Mouse (Mus musculus): ENCODE data around the gene Stap2.

Gene Stap2

DNA sequence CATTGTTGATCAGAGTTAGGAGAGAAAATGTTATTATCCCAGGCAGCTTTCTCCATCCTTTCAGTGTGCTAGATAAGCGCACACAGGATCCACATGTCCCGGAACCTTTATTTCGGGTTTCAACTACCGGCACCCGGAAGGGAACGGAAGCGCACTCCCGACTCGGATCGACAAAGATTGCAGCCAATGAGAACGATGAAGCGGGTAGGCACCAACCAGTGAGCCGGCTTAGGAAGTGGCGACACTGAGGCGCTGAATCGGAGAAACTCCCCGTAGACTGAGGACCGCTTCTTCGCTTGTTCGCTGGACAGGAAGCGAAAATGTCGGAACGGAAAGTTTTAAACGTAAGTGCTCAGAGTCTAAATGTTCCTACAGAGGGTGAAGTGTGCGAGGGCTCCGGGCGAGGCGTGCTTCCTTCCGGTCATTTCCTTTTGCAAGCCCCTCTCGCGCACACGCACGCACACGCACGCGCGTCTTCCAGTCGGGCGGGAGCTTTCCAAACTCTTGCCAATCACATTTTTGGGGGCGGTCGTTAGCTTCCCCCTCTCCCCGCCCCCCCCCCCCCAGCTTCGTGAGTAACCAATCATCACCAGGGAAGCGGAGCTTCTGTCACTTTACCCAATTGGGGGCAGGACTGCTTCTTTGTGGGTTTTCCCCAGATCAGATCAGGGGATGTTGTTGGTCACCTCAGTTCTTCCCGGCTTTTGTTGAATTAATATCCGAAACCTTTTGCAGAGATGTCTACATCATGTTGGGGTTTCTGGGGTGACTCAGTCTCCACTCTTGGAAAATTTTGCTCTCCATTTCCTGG, 46.3 kb downstream of the Stap2 start, which contains the start of gene Yju2:
Yju2 (plus strand) TSS at position 182 of the 811 bp plus-strand sequence.
- DNase-seq (ENCODE audit: low spot score) = peak; percentile 88

GRCm38 (mm10) chr17:55958584-55958886, 46.8 kb downstream of the Stap2 start:
- DNase-seq (ENCODE audit: low spot score) = peak; percentile 1

DNA sequence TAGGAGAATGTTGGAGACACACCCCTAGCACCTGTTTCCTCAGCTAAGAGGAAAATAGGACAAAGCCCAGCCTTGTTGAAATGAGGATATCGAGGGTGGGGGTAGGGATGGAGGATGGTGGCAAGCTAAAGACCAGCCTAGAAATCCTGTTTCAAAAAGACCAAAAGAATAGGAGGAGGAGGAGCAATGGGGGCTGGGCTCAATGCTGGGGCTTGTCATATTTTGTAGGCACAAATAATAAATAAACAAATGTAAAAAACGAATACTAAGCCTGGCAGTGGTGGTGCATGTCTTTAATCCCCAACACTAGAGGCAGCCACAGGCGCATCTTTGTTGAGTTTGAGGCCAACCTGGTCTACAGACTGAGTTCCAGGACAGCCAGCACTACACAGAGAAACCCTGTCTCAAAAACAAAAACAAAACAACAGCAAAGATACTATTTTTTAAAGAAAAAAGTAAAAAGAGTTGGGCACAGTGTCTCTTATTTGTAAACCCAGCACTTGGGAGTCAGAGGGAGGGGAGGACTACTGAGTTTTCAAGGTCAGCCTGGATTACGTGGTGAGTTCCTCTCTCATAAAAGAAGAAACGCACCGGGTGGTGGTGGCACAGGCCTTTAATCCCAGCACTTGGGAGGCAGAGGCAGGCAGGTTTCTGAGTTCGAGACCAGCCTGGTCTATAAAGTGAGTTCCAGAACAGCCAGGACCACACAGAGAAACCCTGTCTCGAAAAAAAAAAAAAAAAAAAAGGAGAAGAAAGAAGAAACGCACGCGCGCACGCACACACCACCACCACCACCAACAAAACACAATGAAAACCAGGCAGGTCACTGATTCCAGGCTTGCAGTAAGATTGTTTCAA, 47.4 kb downstream of the Stap2 start:
- DNase-seq (ENCODE audit: low spot score) = no peak

- DNase-seq (ENCODE audit: low spot score) = peak; percentile 21
These were observed 48.2 kb downstream of the Stap2 start for GRCm38 (mm10) chr17:55957168-55957567.

DNA sequence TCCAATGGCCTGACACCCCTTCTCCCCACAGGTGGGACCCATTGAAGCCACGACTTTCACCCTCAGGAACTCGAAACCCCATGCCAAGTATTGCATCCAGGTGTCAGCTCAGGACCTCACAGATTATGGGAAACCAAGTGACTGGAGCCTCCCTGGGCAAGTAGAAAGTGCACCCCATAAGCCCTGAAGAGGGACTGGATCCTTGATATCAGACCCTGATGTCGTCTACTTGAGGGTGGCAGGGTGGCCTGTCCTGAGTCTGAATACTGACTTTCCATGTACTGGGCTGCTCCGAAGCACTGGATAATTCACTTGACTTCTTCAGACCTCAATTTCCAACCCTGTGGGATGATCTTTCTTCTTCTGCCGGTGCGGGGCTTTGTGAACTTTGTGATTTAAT, 48.8 kb downstream of the Stap2 start:
- DNase-seq (ENCODE audit: low spot score) = peak; percentile 1

DNA sequence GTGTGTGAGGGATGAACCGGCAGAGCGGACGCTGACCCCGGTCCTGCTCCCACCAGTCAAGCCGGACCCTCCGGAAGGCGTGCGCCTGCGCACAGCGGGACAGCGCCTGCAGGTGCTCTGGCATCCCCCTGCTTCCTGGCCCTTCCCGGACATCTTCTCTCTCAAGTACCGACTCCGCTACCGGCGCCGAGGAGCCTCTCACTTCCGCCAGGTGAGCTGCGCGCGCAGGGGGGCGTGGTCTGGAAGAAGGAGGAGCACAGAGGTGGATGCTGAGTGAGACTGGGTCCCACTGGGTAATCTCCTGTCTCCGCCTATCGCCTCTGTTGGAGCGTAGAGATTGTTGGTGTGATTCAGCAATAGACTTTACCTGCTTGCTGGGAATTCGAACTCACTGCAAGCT, 49.3 kb downstream of the Stap2 start:
- peak; percentile 33 for DNase-seq (ENCODE audit: low spot score)

DNA sequence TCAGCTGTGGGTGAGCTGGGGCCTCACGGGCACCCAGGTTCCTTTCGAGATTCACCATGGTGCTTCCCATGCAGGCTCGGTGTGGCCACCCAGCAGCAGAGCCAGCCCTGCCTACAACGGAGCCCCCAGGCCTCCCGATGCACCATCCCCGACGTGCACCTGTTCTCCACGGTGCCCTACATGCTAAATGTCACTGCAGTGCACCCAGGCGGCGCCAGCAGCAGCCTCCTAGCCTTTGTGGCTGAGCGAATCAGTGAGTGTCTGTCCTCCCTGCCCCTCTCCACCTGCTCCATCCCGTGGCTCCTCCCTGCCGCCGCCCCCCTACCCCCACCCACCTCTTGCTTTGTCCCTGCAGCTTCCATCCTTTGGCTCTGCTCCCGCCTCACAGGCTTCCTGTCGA, 51.2 kb downstream of the Stap2 start:
- DNase-seq (ENCODE audit: low spot score) = no peak

DNA sequence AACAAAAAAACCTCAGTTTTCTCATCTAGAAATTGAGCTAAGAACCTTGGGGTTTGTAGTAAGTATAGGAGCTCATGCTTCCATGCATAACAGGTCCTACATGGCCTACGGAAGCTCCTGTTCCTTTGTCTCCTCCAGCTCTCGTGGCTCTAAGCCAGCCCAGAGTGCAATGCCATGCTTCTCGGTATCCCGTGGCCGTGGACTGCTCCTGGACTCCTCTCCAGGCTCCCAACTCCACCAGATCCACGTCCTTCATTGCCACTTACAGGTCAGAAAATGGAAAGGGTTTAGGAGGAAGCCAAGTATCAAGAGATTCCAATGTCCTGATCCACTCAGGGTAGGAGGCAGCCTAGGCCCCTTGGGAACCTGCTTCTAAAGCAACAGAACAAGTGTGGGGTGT, 51.6 kb downstream of the Stap2 start:
- DNase-seq (ENCODE audit: low spot score) = no peak

- DNase-seq (ENCODE audit: low spot score) = peak; percentile 1
These were observed 52.8 kb downstream of the Stap2 start, which contains the start of gene Ebi3 for GRCm38 (mm10) chr17:55952447-55953027. TSS of gene Ebi3 (plus strand) at chr17:55952640.

- DNase-seq (ENCODE audit: low spot score) = no peak
These were observed 53.3 kb downstream of the Stap2 start for GRCm38 (mm10) chr17:55952041-55952440.

- no peak for DNase-seq (ENCODE audit: low spot score)
These were observed 54.8 kb downstream of the Stap2 start for GRCm38 (mm10) chr17:55950601-55951000.

DNA sequence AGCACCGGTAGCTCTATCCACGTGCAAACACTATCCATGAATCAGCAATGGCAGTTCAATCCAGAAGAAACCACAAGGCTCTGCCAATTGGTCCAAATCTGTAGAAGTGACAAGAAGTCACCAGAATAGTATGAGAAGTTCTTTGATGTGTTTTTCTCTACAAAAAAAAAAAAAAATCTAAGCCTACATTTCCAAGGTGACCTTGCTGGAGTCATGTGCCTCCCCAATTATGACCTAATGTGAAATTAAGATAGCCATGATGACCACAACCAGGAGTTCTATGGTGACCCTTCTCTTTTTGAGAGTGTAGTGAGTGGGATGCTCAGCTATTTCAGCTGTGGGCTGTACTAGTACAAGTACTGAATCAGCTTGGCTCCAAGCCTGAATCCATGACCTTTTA, 56.0 kb downstream of the Stap2 start, which contains the start of gene Zfp119b:
Zfp119b (minus strand) TSS at position 101 of the 400 bp plus-strand sequence.
- DNase-seq (ENCODE audit: low spot score) = no peak

DNA sequence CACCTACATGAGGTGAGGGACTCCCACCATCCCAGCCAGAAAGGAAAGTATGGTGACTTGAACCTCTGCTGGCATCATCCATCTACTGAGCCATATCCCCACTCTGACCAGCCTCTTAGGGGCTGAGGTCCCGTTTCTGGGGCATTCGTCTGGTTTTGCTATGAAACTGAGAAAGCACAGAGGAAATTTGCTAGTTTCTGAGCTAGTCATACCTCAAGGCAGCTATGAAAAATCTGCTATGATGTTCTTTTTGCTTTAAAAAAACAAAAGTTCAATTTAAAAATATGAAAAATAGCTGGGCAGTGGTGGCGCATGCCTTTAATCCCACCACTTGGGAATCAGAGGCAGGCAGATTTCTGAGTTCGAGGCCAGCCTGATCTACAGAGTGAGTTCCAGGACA, 56.7 kb downstream of the Stap2 start:
- no peak for DNase-seq (ENCODE audit: low spot score)

Measured in ovary, adult 18-20 months (tissue).